Mouse (Mus musculus) erythroblast, embryonic 14.5 days (primary cell): ENCODE results near the gene Myo1c. TPM values are rescaled to one million over a fixed set of nuclear protein-coding genes. Genes with fewer than 3 reads are reported as not detected.

Source experiments
- H3K27me3 ChIP-seq: 2 replicates; pipeline ENCODE4 v1.6.1; 2012; ENCODE audit warnings: inconsistent platforms; ENCODE audit not compliant: control insufficient read depth
- H3K36me3 ChIP-seq: 2 replicates; pipeline ENCODE4 v1.6.1; 2012; ENCODE audit warnings: mild to moderate bottlenecking, inconsistent platforms; ENCODE audit not compliant: control insufficient read depth
- H3K4me1 ChIP-seq: 2 replicates; pipeline ENCODE4 v1.6.1; 2012; ENCODE audit warnings: inconsistent platforms; ENCODE audit not compliant: control insufficient read depth
- H3K4me3 ChIP-seq: replicated peaks from 2 replicates; pipeline ENCODE3; 2012; ENCODE audit warnings: moderate library complexity, mild to moderate bottlenecking, inconsistent platforms
- H3K9me3 ChIP-seq: 2 replicates; pipeline ENCODE4 v1.6.1; 2012; ENCODE audit warnings: low read length, inconsistent platforms, mixed read lengths; ENCODE audit not compliant: control insufficient read depth
- GATA1 ChIP-seq: IDR thresholded peaks from 2 replicates; pipeline ENCODE4 v1.6.1; 2012; ENCODE audit warnings: low read length, inconsistent platforms, mixed read lengths
- TAL1 ChIP-seq: IDR thresholded peaks from 3 replicates; pipeline ENCODE4 v1.6.1; 2012; ENCODE audit warnings: low read length, inconsistent platforms, mixed read lengths
- polyA plus RNA-seq: library from polyadenylated mRNA; stranded (reverse); fragments of >175 nt; gene quantifications from 2 replicates; pipeline ENCODE4 v1.2.3, GENCODE M21; 2012

The Myo1c gene
- polyA plus RNA-seq, 1 experiment, result 2.4 TPM

DNA sequence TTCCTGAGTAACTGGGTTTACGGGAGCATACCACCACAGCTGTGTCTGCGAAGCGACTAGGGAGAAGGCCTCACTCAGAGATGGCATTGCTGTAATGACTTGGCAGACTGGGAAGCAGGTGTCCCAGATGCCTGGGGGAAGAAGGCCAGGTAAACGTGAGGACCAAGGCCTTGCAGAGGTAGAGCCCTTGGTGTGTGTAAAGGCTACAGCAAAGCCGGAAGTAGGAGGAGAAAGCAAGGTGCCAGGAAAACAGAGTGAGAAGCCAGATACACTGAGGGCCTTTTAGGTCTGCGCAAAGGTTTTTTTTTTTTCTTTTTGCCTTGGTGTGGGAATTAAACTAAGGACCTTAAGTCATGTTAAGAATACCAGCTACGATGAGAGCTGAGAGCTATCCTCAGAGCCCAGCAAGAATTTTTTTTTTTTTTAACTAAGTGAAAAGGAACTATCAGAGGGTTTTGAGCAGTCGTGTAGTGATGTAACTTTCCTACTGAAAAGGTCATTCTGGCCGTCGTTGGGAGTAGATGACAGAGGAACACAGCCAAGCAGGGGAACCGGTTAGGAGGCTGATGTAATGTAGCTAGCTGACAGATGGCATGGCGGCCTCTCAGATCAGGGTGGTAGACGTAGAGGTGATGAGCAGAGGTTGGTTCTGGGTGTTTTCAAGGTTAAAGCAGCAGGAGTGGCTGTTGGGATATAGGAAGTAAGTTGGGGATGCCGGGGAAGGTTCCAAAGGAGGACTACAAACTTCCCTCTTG, 8.9 kb downstream of the Myo1c start:
- peaks cover 60% of the 10 kb centered on the region for H3K36me3 ChIP-seq
- no peak for TF ChIP-seq GATA1
- no peak for TF ChIP-seq TAL1
- H3K4me1 ChIP-seq, result peaks cover 33% of the 10 kb centered on the region
- no peaks in the 10 kb centered on the region for H3K27me3 ChIP-seq
- no peak overlapping the region for H3K4me3 ChIP-seq
- no peaks in the 10 kb centered on the region for H3K9me3 ChIP-seq

DNA sequence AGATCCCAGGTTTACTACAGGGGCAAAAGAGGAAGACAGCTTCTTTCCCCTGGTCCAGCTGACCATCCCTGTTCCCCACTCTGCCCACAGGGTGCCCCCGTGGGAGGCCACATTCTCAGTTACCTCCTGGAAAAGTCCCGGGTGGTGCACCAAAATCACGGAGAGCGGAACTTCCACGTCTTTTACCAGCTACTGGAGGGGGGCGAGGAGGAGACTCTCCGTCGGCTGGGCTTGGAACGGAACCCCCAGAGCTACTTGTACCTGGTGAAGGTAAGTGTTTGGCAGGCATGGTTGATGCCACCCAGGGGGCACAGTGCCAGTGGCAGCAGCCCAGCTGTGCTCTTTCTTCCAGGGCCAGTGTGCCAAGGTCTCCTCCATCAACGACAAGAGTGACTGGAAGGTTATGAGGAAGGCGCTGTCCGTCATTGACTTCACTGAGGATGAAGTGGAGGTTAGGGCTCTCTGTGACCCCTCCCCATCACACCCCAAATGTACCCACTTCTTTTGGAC, 9.8 kb downstream of the Myo1c start:
- Histone ChIP-seq H3K36me3 (peaks cover 65% of the 10 kb centered on the region), H3K4me1 (peaks cover 23% of the 10 kb centered on the region)

DNA sequence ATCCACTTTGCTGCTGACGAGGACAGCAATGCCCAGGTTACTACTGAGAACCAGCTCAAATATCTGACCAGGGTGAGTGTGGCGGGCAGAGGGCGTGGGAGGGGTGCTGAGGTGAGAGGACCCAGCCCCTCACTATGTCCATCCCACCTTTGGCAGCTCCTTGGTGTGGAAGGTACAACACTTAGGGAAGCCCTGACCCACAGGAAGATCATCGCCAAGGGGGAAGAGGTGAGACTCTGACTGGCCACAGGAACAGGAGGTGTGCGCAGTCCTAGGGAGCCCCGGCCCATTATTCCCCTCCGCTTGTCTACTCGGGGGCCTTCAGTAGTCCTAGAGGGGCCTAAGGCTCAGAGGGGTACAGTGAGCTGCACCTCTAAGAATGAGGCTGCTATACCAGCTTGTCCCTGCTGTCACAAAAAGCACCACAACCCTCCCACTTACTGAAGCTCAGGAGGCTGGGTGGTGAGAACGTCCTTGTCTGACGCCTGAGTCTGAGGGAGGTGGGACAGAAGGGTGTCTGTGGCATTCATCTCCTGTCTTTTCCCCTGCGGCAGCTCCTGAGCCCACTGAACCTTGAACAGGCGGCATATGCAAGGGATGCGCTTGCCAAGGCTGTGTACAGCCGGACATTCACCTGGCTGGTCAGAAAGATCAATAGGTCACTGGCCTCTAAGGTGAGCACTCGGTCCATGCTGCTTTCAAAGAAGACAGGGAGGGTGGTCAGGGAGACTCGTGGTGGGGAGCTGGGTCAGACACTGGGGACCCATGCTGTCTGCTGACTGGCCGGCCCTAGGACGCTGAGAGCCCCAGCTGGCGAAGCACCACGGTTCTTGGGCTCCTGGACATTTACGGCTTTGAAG, 10.9 kb downstream of the Myo1c start:
- Histone ChIP-seq H3K27me3 (no peaks in the 10 kb centered on the region), H3K4me3 (no peak overlapping the region), H3K36me3 (peaks cover 75% of the 10 kb centered on the region), H3K9me3 (no peaks in the 10 kb centered on the region), H3K4me1 (peaks cover 13% of the 10 kb centered on the region)
- TF ChIP-seq GATA1 (no peak), TAL1 (no peak)

More for the DNA sequence above, 9.8 kb downstream of the Myo1c start:
- no peaks in the 10 kb centered on the region for H3K27me3 ChIP-seq
- TF ChIP-seq TAL1 (no peak), GATA1 (no peak)
- H3K4me3 ChIP-seq, result no peak overlapping the region
- H3K9me3 ChIP-seq, result no peaks in the 10 kb centered on the region

DNA sequence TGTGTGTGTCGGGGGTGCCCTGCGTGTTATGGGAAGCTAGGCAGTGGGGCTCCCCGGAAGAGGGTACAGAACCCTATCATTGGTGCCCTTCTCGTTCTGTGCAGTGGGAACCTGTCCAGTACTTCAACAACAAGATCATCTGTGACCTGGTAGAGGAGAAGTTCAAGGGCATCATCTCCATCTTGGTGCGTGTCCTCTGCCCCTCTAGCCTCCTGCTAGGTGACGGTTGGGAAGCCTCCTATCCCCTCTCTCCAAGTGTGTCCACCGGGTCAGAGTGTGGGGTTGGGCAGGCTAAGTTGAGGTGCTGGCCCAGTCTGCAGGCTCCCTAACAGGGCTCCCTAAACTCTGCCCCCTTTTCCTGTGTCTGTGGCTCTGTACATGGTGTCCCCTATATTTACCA, 11.8 kb downstream of the Myo1c start:
- Histone ChIP-seq H3K36me3 (peaks cover 83% of the 10 kb centered on the region), H3K4me1 (peaks cover 9% of the 10 kb centered on the region), H3K27me3 (no peaks in the 10 kb centered on the region), H3K9me3 (no peaks in the 10 kb centered on the region), H3K4me3 (no peak overlapping the region)
- TF ChIP-seq TAL1 (no peak), GATA1 (no peak)

DNA sequence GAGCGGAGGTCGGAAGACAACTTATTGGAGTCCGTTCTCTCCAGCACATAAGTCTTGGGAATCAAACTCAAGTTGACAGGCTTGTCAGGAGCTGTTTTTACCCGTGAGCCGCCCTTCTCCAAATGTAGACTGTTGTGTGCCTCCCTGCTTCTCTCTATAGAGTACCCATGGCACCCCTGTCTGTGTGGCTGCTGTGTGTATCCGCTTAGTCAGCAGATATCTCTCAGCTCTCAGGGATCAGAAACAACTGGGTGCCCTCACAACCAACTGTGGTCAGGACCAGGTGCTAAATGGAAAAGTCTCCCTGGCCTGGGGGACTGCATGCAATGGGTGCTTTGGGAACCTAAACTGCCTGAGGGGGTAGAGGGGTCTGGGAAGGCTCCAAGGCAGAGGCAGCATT, 16.0 kb downstream of the Myo1c start:
- Histone ChIP-seq H3K36me3 (peaks cover 82% of the 10 kb centered on the region), H3K4me3 (no peak overlapping the region), H3K4me1 (peaks cover 6% of the 10 kb centered on the region), H3K9me3 (no peaks in the 10 kb centered on the region), H3K27me3 (no peaks in the 10 kb centered on the region)
- TF ChIP-seq GATA1 (no peak), TAL1 (no peak)

DNA sequence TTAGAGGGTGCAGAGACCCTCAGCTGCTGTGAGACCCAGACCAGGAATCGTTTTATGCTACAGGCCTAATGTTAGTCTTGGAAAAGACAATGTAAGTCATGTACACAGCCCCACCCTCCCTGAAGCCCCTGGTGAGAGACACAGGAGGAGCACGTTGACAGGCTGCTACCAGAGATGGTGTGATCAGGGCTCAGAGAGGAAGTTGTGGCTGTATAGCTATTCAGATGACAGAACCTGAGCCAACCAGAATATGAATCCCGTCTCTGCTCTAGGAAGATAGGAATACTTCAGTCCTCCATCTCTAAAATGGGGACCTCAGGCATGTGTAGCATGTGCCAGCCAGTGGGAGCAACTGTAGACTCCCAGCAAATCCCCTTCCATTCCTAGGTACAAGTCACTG, 18.3 kb downstream of the Myo1c start:
- H3K36me3 ChIP-seq, result peaks cover 87% of the 10 kb centered on the region
- no peaks in the 10 kb centered on the region for H3K27me3 ChIP-seq
- H3K4me1 ChIP-seq, result peaks cover 6% of the 10 kb centered on the region
- H3K9me3 ChIP-seq, result no peaks in the 10 kb centered on the region
- H3K4me3 ChIP-seq, result no peak overlapping the region
- no peak for TF ChIP-seq GATA1
- no peak for TF ChIP-seq TAL1

DNA sequence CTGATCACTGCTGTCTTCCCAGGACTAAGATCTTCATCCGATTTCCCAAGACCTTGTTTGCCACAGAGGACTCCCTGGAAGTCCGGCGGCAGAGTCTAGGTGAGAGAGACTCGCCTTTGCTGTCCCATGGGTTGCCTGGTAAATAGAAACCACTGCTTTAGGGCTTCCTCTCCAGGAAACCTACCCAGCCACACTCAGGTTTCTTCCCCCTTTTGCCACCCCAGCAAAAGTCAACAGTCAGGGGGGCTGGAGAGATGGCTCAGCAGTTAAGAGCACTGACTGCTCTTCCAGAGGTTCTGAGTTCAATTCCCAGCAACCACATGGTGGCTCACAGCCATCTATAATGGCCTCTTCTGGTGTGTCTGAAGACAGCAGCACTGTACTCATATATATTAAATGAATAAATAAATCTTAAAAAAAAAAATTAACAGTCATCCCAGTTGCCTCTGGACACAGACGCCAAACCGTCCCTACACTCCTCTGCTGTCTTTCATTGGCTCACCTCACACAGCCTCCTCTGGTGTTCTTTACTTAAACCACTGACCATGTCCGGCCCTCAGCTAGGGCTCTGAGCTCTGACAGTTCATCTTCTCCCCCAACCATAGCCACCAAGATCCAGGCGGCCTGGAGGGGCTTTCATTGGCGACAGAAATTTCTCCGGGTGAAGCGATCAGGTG, 19.0 kb downstream of the Myo1c start:
- H3K27me3 ChIP-seq, result no peaks in the 10 kb centered on the region
- peaks cover 6% of the 10 kb centered on the region for H3K4me1 ChIP-seq
- peaks cover 87% of the 10 kb centered on the region for H3K36me3 ChIP-seq
- no peak for TF ChIP-seq GATA1
- no peak for TF ChIP-seq TAL1
- H3K9me3 ChIP-seq, result no peaks in the 10 kb centered on the region
- H3K4me3 ChIP-seq, result no peak overlapping the region

DNA sequence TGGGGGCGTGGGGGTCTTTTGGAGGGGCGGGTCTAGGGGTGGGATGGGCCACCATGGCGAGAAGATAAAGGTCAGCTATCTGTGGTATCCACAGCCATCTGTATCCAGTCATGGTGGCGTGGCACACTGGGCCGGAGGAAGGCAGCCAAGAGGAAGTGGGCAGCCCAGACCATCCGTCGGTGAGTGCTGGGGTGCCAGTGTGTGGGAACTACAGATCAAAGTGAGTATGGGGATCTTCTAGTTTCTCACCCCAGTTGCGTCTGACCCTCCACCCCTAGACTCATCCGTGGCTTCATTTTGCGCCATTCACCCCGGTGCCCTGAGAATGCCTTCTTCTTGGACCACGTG, 19.5 kb downstream of the Myo1c start:
- no peaks in the 10 kb centered on the region for H3K9me3 ChIP-seq
- no peak overlapping the region for H3K4me3 ChIP-seq
- H3K4me1 ChIP-seq, result peaks cover 6% of the 10 kb centered on the region
- H3K36me3 ChIP-seq, result peaks cover 84% of the 10 kb centered on the region
- TF ChIP-seq TAL1 (no peak), GATA1 (no peak)
- no peaks in the 10 kb centered on the region for H3K27me3 ChIP-seq
